Mouse (Mus musculus) C2C12 (cell line): ENCODE data around the gene 1700042G07Rik. TPM values are rescaled to one million over a fixed set of nuclear protein-coding genes. Genes with fewer than 3 reads are reported as not detected.

ENCODE experiments used
- H3K27me3 ChIP-seq: one replicate; pipeline ENCODE4 v1.6.1; 2011; ENCODE audit not compliant: control insufficient read depth, insufficient read depth, insufficient read length
- H3K36me3 ChIP-seq: one replicate; pipeline ENCODE4 v1.6.1; 2011; ENCODE audit not compliant: control insufficient read depth, insufficient read depth
- H3K4me3 ChIP-seq: one replicate; pipeline ENCODE4 v1.5.1; 2011; ENCODE audit warnings: mild to moderate bottlenecking, control low read depth; ENCODE audit not compliant: poor library complexity, insufficient read depth, severe bottlenecking
- H3K79me2 ChIP-seq: one replicate; pipeline ENCODE4 v1.6.1; 2011; ENCODE audit not compliant: control insufficient read depth, insufficient read depth
- H3K79me3 ChIP-seq: one replicate; pipeline ENCODE4 v1.6.1; 2011; ENCODE audit warnings: low read depth, control low read depth
- H3ac ChIP-seq: one replicate; pipeline ENCODE3; 2011; ENCODE audit warnings: low read depth; ENCODE audit not compliant: control insufficient read depth, insufficient read length
- CEBPB ChIP-seq: IDR thresholded peaks from one replicate; pipeline ENCODE4 v1.6.1; 2011; ENCODE audit warnings: low read depth, mild to moderate bottlenecking, control low read depth, moderate library complexity
- CTCF ChIP-seq: IDR thresholded peaks from one replicate; pipeline ENCODE4 v1.5.1; 2011; ENCODE audit not compliant: control insufficient read depth, insufficient read depth, insufficient read length
- FOSL1 ChIP-seq: IDR thresholded peaks from one replicate; pipeline ENCODE4 v1.8.0; 2011; ENCODE audit warnings: mild to moderate bottlenecking, low read length; ENCODE audit not compliant: poor library complexity, insufficient read depth, severe bottlenecking
- MAX ChIP-seq: IDR thresholded peaks from one replicate; pipeline ENCODE4 v1.6.1; 2011; ENCODE audit warnings: mild to moderate bottlenecking, control low read depth
- MYOD1 ChIP-seq: IDR thresholded peaks from one replicate; pipeline ENCODE4 v1.6.1; 2011; ENCODE audit warnings: low read depth; ENCODE audit not compliant: control insufficient read depth, insufficient read length
- MYOG ChIP-seq: IDR thresholded peaks from one replicate; pipeline ENCODE4 v1.6.1; 2011; ENCODE audit not compliant: control insufficient read depth, insufficient read length; ENCODE audit errors: extremely low read depth
- USF1 ChIP-seq: IDR thresholded peaks from one replicate; pipeline ENCODE4 v1.6.1; 2011; ENCODE audit warnings: low read depth, mild to moderate bottlenecking, control low read depth, moderate library complexity
- polyA plus RNA-seq: library from polyadenylated mRNA; unstranded; fragments of >200 nt; fragmentation: generic; extraction: Trizol; gene quantifications from one replicate; pipeline ENCODE4 v1.2.1, GENCODE M21; 2012; ENCODE audit warnings: missing spikeins

The 1700042G07Rik gene
- polyA plus RNA-seq, 1 experiment: not detected

GRCm38 (mm10) chr4:116165708-116166407, 7.3 kb upstream of the 1700042G07Rik start:
- peaks cover 12% of the 10 kb centered on the region for H3K36me3 ChIP-seq
- H3K79me2 ChIP-seq: no peaks in the 10 kb centered on the region
- no peaks in the 10 kb centered on the region for H3K79me3 ChIP-seq
- H3K27me3 ChIP-seq: no peaks in the 10 kb centered on the region
- TF ChIP-seq FOSL1: no peak
- TF ChIP-seq MAX: no peak
- TF ChIP-seq CEBPB: no peak
- TF ChIP-seq CTCF: no peak
- no peak for TF ChIP-seq USF1
- no peak for TF ChIP-seq MYOG
- no peak for TF ChIP-seq MYOD1
- no peak overlapping the region for H3K4me3 ChIP-seq
- no peak overlapping the region for H3ac ChIP-seq

- Histone ChIP-seq H3K27me3 (no peaks in the 10 kb centered on the region), H3ac (no peak within 1 kb of the TSS), H3K79me3 (no peaks in the 10 kb centered on the region), H3K79me2 (no peaks in the 10 kb centered on the region), H3K4me3 (no peak within 1 kb of the TSS), H3K36me3 (peaks cover under 1% of the 10 kb centered on the region)
- TF ChIP-seq CEBPB: no peak
- TF ChIP-seq MAX: no peak
- no peak for TF ChIP-seq MYOD1
- TF ChIP-seq FOSL1: no peak
- TF ChIP-seq CTCF: no peak
- TF ChIP-seq USF1: no peak
- no peak for TF ChIP-seq MYOG
Measured at GRCm38 (mm10) chr4:116167404-116167803, 5.8 kb upstream of the 1700042G07Rik start, which contains the start of gene Tspan1. Gene Tspan1, minus strand, starts transcription at chr4:116167601.

GRCm38 (mm10) chr4:116168617-116169352, 4.4 kb upstream of the 1700042G07Rik start:
- Histone ChIP-seq H3K79me3 (no peaks in the 10 kb centered on the region), H3ac (no peak overlapping the region), H3K27me3 (no peaks in the 10 kb centered on the region), H3K79me2 (no peaks in the 10 kb centered on the region), H3K36me3 (no peaks in the 10 kb centered on the region), H3K4me3 (no peak overlapping the region)
- TF ChIP-seq CTCF (peak; percentile 21), MYOG (no peak)

GRCm38 (mm10) chr4:116169353-116169672, 3.9 kb upstream of the 1700042G07Rik start:
- no peak for TF ChIP-seq MYOG
- no peak for TF ChIP-seq USF1
- TF ChIP-seq FOSL1: no peak
- H3ac ChIP-seq: no peak overlapping the region
- H3K27me3 ChIP-seq: no peaks in the 10 kb centered on the region
- no peak overlapping the region for H3K4me3 ChIP-seq
- no peaks in the 10 kb centered on the region for H3K36me3 ChIP-seq
- H3K79me2 ChIP-seq: no peaks in the 10 kb centered on the region
- no peaks in the 10 kb centered on the region for H3K79me3 ChIP-seq

- H3K79me3 ChIP-seq: no peaks in the 10 kb centered on the region
- H3K36me3 ChIP-seq: no peaks in the 10 kb centered on the region
- H3K27me3 ChIP-seq: no peaks in the 10 kb centered on the region
- no peak overlapping the region for H3K4me3 ChIP-seq
- TF ChIP-seq MYOG (no peak), USF1 (no peak), FOSL1 (no peak), MYOD1 (no peak), CTCF (no peak), CEBPB (no peak), MAX (no peak)
- H3ac ChIP-seq: no peak overlapping the region
- no peaks in the 10 kb centered on the region for H3K79me2 ChIP-seq
Measured at GRCm38 (mm10) chr4:116173752-116174151, 580 bp downstream of the 1700042G07Rik start.

GRCm38 (mm10) chr4:116174466-116175116, 1.4 kb downstream of the 1700042G07Rik start:
- H3K79me3 ChIP-seq: no peaks in the 10 kb centered on the region
- no peaks in the 10 kb centered on the region for H3K36me3 ChIP-seq
- H3K4me3 ChIP-seq: no peak overlapping the region
- no peak overlapping the region for H3ac ChIP-seq
- H3K79me2 ChIP-seq: no peaks in the 10 kb centered on the region
- no peaks in the 10 kb centered on the region for H3K27me3 ChIP-seq
- TF ChIP-seq CTCF (no peak), USF1 (peak; percentile 58)
